ENCODE assay signal across 11 mouse cellular contexts in genomic region chr9:34202122-34202941, GRCm38 (mm10).
DNase-seq lines count a peak whose midpoint lies in the region; ATAC-seq lines count a peak whose summit lies in the region.
"Had no signal": no experiment of that assay in that cellular context is flagged by ENCODE, and none has a peak within 500 bp of the region (broad histone marks: within the 10 kb centered on the region; RNA-seq: fewer than 3 reads in every experiment).

No protein-coding gene starts in this region.

- H3K27ac ChIP-seq in forebrain, embryonic 16.5 days (ENCODE audit: low read length), result no peak overlapping the region
- H3K27ac ChIP-seq in midbrain, embryonic 13.5 days, result peak overlapping the region; percentile 72
- H3K27ac ChIP-seq: limb, embryonic 15.5 days had no signal

- 23% methylated on average over 13 of the region's 13 CpGs for WGBS in forebrain, embryonic 16.5 days
- WGBS in midbrain, embryonic 13.5 days, result 39% methylated on average over 13 of the region's 13 CpGs

- DNase-seq in cerebellum, postnatal 36 days, result peak; percentile 4 to 18
- DNase-seq in cerebellum, adult 11 months, result no peak
- DNase-seq in adrenal gland, postnatal 10 days, result peak; percentile 22
- no peak for DNase-seq in spleen, adult 12 weeks (ENCODE audit: low spot score)
- DNase-seq in gastrocnemius, adult 8-10 months (ENCODE audit: low spot score in 2 of 2), result no peak
- DNase-seq in thymus, postnatal 36 days, result no peak
- DNase-seq: kidney, postnatal 36 days; right cerebral cortex, postnatal 25 days had no signal

- 0 out of 2 replicates have a peak overlapping the region, but pooled peaks have one; percentile 7 for H3K4me3 ChIP-seq in forebrain, embryonic 16.5 days (replicated peaks; ENCODE audit: low read length)
- H3K4me3 ChIP-seq in midbrain, embryonic 13.5 days (replicated peaks), result no peak overlapping the region; the same call in 1 of the 2 replicates
- H3K4me3 ChIP-seq: limb, embryonic 15.5 days had no signal

- no peaks in the 10 kb centered on the region for H3K27me3 ChIP-seq in forebrain, embryonic 16.5 days (replicated peaks; ENCODE audit: control insufficient read depth, insufficient read depth, low read length)
- no peaks in the 10 kb centered on the region for H3K27me3 ChIP-seq in midbrain, embryonic 13.5 days
- H3K27me3 ChIP-seq: limb, embryonic 15.5 days had no signal

- peaks cover 18% of the 10 kb centered on the region for H3K4me1 ChIP-seq in forebrain, embryonic 16.5 days (replicated peaks; ENCODE audit: control insufficient read depth, insufficient read depth, low read length)
- H3K4me1 ChIP-seq in midbrain, embryonic 13.5 days (replicated peaks), result peaks cover 23% of the 10 kb centered on the region

- no peaks in the 10 kb centered on the region for H3K9me3 ChIP-seq in forebrain, embryonic 16.5 days (ENCODE audit: control insufficient read depth, low read length)
- H3K9me3 ChIP-seq in midbrain, embryonic 13.5 days, result no peaks in the 10 kb centered on the region
- H3K9me3 ChIP-seq: limb, embryonic 15.5 days had no signal

- ATAC-seq in forebrain, embryonic 16.5 days, result peak; percentile 6; the same call in 1 of the 2 replicates
- peak; percentile 71 for ATAC-seq in midbrain, embryonic 13.5 days

- no peaks in the 10 kb centered on the region for H3K36me3 ChIP-seq in forebrain, embryonic 16.5 days (ENCODE audit: control insufficient read depth, insufficient read depth)
- H3K36me3 ChIP-seq in midbrain, embryonic 13.5 days, result no peaks in the 10 kb centered on the region
- H3K36me3 ChIP-seq: limb, embryonic 15.5 days had no signal

- H3K4me2 ChIP-seq in forebrain, embryonic 16.5 days (ENCODE audit: low read length), result peak overlapping the region; percentile 25
- H3K4me2 ChIP-seq in midbrain, embryonic 13.5 days (replicated peaks), result peak overlapping the region; percentile 27; the same call in 1 of the 2 replicates
- H3K4me2 ChIP-seq: limb, embryonic 15.5 days had no signal

- no peak overlapping the region for H3K9ac ChIP-seq in forebrain, embryonic 16.5 days (replicated peaks; ENCODE audit: low read depth, low read length)
- H3K9ac ChIP-seq in midbrain, embryonic 13.5 days (replicated peaks), result no peak overlapping the region
- H3K9ac ChIP-seq: limb, embryonic 15.5 days had no signal

Comparison
In these comparisons a context has a peak if more than half of its experiments do, and no peak if none do; other contexts are left out.
1. DNase-seq: peak in cerebellum, postnatal 36 days (2 of 2) and adrenal gland, postnatal 10 days (single experiment); none in cerebellum, adult 11 months (single experiment), spleen, adult 12 weeks (single experiment), gastrocnemius, adult 8-10 months (0 of 2) and thymus, postnatal 36 days (0 of 2).